Mouse (Mus musculus) granulocyte monocyte progenitor cell, adult 5-6 weeks (primary cell): ENCODE data around the gene Ambn. TPM values are rescaled to one million over a fixed set of nuclear protein-coding genes. Genes with fewer than 3 reads are reported as not detected.
"Not testable (repeated sequence)": the region's sequence is repeated elsewhere in the genome, so short reads cannot be mapped to it uniquely, and the experiment has no call there.

Experiments
- ATAC-seq: replicated peaks from 2 replicates; pipeline ENCODE4 v1.8.0; 2016; ENCODE audit warnings: mild to moderate bottlenecking, moderate TSS enrichment, inconsistent platforms; ENCODE audit not compliant: poor library complexity, severe bottlenecking
- total RNA-seq, 2 experiments: library from RNA; stranded (forward) in 1 of 2; stranded (reverse) in 1 of 2; fragments of 200-712, 200-1000 nt in 1 of 2; fragments of >200 nt in 1 of 2; fragmentation: Nextera tagmentation in 1 of 2; gene quantifications; 2 replicates each; pipeline ENCODE4 v1.2.3; 2014 to 2017

Gene Ambn
- not detected in 2 replicates for total RNA-seq (2014; fragmentation: Nextera tagmentation)
- not detected in 2 replicates for total RNA-seq (2017)

DNA sequence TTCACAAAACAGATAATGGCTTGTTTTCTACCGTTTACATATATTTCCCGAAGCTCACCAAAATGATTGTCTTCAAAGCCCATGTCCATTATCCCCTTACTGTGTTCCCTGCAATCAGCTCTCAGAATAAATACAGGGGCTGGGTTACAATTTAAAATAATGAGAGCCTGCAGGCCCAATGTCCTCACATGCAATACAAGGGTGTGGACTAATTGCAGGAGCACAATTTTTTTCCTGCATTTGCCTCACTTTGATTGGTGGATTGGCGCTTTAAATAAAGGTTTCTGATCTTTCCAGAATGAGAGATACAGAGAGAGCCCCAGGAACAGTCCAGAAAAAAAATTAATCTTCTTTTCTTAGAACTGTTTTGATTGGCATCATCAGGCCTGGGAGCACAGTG lies at the start of gene Ambn:
Gene Ambn, plus strand, starts transcription at position 301 of the 400 bp plus-strand sequence.
- no peak for ATAC-seq

DNA sequence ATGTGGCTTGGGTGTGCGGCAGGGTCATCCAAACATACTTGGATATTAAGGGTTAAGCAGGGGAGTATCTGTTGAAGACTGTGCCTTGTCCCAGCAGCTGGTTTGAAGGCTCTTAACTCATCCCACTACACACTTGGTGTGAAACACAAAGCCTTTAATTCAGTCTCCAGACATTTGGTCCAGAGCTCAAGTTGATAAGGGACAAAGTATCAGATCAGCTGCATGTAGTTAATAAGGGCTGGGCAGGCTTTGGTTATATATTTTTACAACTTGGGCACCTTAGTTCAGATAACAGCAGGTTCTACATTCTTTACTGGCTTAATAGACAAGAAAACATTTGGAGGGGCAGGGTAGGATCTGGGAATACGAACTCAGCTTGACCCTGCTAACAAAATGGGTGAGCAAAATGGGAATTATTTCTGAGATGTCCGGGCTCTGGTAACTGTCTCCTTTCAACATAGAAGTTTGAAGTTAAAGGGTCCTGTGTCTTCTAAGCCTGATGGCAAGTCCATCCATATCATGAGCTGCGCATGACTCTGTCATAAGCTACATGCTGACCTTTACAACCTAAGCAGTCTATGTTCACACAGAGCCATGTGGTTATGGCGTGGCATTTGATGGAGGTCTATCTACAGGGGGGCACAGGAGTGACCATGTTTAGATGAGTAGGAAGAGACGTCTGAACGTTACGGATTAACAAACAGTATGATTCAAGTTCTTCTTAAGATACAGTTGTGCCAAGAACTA lies 35.3 kb upstream of the Ambn start:
- ATAC-seq: no peak

DNA sequence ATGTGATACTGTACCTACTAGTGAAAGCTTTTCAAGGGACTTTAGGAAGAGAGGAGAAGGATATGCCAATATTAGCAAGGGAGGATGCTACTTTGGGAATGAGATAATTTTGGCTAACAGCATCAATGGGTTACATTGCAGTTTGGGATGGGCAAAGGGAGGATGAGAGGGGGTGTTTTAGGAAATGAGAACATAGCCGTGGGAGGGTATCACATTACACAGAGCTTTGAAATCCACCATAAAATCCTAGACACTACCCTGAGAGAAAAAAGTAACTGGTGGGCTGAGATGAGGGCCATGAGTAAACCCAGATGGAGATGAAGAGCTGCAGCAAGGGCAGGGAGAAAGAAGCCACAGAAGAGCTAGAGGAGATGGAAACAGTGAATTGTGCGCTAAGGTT lies 30.9 kb upstream of the Ambn start:
- not testable (repeated sequence) for ATAC-seq

DNA sequence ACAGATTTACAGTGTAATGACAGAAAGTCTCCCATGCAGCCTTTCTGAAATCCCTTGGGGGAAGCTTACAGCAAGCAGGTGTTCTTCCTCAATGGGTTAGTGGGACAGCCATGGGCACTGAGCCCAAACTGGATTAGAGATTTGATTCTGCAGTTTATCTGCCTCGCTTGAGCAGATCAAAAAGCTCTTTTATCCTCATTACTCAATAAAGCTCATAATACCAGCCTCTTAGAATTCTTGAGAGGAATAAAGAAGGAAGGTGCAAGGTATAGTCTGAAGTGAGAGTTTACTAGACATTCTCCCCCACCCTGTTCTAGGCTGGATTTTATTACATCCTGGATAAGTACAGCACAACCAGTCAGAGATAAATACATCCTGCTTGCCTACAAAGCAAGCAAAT lies 29.0 kb upstream of the Ambn start:
- ATAC-seq: no peak

DNA sequence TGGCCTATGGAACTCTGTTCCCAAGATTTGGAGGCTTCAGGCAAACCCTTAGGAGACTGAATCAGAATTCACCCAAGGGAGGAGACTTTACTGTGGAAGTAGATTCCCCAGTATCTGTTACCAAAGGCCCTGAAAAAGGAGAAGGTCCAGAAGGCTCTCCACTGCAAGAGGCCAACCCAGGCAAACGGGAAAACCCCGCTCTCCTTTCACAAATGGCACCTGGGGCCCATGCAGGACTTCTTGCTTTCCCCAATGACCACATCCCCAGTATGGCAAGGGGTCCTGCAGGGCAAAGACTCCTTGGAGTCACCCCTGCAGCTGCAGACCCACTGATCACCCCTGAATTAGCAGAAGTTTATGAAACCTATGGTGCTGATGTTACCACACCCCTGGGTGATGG lies 11.7 kb downstream of the Ambn start:
- ATAC-seq: no peak

DNA sequence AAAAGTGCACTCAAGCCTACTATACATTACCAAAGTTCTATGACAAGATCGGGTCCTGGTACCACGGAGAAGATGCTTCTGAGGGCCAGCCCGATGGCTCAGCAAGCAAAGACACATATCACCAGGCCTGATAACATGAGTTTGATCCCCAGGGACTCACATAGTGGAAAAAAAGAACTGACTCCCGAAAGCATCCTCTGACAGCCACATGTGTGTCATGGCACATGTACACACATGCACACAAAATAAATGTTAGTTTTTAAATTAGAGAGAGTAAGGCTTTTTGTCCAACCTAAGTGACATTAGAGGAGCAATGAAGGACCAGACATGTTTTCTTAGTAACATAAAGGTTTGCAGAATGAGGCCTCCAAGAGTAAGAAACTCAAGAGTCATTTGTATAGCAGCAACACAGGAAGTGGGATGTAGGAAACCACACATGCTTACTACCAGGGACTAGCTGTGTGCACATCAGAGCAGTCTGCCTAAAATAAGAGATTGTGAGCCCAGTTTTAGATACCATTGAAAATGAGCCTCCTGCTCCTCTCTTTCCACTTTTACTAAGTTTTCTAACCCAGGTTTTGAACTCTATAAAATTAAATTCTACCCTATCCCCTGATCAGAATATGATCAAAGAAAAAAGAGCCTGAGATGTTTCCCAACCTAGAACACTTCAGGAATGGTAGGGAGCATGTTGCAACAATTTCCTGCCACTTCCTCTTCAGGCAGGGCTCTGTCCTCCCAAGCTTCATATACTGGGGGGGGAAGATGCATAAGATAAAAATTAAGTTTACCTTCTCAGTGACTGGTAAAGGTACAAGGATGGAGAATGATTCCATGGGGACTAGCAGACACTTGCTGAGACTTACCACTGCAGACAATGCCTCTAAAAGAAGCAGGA lies 13.3 kb downstream of the Ambn start:
- peak; percentile 91 for ATAC-seq

DNA sequence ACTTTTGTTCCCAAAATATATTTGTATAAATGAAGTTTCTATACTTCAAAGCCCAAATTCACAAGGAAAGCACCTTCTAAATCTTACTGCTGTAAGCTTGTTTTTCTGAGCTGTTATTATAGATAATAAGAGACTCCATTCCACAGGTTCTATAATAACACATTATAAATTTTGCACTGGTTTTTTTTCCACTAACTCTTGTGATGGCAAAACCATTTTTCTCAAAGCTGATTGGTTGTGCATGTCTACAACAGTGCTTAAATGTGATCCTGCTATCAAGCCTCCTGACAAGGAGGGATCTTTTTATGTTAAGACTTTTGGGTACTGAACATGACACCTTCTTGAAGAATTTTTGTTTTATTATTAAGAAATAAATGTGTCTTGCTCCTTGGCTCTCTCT lies 31.9 kb downstream of the Ambn start, which contains the start of gene Enam:
Gene Enam, plus strand, starts transcription at position 301 of the 400 bp plus-strand sequence.
- no peak for ATAC-seq

DNA sequence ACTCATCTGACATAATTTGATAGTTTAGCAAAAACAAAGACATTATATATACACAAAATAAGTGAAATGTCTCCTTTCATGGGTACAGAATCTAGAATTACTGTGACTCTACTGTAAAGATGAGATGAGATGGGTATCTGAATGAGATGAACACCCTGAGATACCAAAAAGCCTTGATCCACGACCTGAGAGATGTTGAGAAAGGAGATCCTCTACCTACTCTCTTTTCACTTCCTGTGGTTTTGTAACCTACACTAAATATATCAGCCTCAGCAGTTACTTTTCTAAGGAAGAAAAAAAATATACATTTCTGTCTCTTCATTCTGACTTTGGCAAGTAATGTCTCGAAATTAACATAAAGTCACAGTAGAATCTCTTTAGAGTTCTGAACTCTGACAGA lies 33.2 kb downstream of the Ambn start:
- ATAC-seq: no peak

DNA sequence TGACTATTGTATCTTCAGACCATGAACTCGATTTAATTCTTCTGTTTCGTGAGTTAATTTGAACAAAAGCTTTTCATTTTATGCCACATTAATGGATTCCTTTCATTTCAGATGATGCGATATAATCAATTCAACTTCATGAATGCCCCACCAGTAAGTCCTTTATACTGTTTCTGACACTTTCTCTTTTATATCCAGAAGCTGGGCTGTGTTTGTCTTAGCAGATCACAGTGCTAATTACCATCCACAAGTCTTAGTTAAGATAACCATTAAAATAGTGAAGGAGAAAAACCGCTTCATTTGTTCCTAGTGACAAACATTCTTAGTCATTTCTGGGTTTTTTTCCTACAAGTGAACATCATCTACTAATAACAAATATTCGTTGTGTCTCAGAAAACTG lies 35.3 kb downstream of the Ambn start:
- ATAC-seq: no peak

DNA sequence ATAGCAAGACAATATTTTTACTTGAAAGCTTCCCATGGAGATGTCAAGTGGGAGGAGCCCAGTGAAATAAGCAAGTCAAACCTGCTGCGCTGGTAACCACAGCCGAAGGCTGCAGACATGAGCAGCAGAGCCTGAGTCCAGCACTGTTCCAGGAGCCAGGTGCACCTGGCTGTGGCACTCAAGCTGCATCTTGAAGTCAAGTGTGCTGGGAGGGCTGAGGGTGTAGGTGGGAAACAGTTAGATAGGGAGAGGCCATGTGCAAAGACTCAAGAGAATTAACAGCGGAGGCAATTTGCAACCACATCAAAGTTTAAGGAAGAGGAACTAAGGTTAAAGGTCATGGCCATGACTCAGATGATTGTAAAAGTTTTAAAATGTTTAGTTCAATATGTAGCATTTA lies 44.0 kb downstream of the Ambn start:
- ATAC-seq: peak; percentile 63

DNA sequence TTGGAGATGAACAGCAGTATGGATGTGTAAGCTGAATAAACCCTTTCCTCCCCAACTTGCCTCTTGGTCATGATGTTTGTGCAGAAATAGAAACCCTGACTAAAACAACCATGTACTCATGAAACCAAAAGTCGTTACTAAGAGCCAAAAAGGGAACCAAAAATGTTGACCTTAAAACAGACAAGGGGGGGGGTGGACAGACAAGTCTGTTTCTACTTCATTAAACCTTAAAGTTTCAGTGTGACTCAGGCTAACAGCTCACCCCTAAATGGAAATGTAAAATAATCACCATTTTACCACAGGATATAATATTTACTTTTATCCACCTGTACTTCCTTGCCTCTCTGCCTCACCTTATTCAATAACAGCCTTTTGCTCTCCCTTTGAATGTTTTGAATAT lies 52.8 kb downstream of the Ambn start:
- peak; percentile 97 for ATAC-seq

DNA sequence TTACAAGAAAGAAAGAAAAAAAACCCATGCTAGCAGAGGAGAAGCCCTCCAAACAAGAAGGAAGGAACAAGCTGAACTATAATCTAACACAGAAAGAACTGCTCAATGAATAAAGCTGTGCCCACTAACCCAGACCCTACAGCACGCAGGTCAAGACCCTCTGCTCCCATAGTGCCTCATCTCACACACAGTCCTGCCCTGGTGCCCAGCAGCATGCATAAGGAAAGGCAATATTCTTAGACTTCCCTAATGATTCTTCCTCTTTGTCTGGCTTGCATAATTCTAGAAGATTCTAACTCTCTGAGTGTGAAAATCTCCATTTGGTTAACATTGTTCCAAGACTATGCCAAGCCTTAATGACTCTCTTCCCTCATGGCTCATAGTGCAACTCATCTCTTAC lies 53.2 kb downstream of the Ambn start:
- ATAC-seq: peak; percentile 91

Other genes with a start within 250 kb of the Ambn start
- not detected in 2 replicates for gene Gm7714, start 187.1 kb upstream of the Ambn start, total RNA-seq (2014; fragmentation: Nextera tagmentation)
- gene Gm7714, start 187.1 kb upstream of the Ambn start, total RNA-seq (2017): not detected in 2 replicates
- gene Prol1, start 138.7 kb upstream of the Ambn start, total RNA-seq (2014; fragmentation: Nextera tagmentation): not detected in 2 replicates
- gene Prol1, start 138.7 kb upstream of the Ambn start, total RNA-seq (2017): not detected in 2 replicates
- gene Amtn, start 79.9 kb upstream of the Ambn start, total RNA-seq (2014; fragmentation: Nextera tagmentation): not detected in 2 replicates
- not detected in 2 replicates for gene Amtn, start 79.9 kb upstream of the Ambn start, total RNA-seq (2017)
- gene Enam, start 32.0 kb downstream of the Ambn start, total RNA-seq (2014; fragmentation: Nextera tagmentation): not detected in 2 replicates
- not detected in 2 replicates for gene Enam, start 32.0 kb downstream of the Ambn start, total RNA-seq (2017)
- gene Jchain, start 71.9 kb downstream of the Ambn start, total RNA-seq (2014; fragmentation: Nextera tagmentation): 1.8 TPM in 1 of 2 replicates, not detected in the other
- gene Jchain, start 71.9 kb downstream of the Ambn start, total RNA-seq (2017): 0.43 and 1.5 TPM in 2 replicates
- gene Utp3, start 98.5 kb downstream of the Ambn start, total RNA-seq (2014; fragmentation: Nextera tagmentation): 65.6 and 68.8 TPM in 2 replicates
- 57.5 and 59.9 TPM in 2 replicates for gene Utp3, start 98.5 kb downstream of the Ambn start, total RNA-seq (2017)
- gene Rufy3, start 109.0 kb downstream of the Ambn start, total RNA-seq (2014; fragmentation: Nextera tagmentation): 7.4 and 12.7 TPM in 2 replicates
- gene Rufy3, start 109.0 kb downstream of the Ambn start, total RNA-seq (2017): 12.7 and 15.3 TPM in 2 replicates
- 57.6 and 66.7 TPM in 2 replicates for gene Grsf1, start 220.2 kb downstream of the Ambn start, total RNA-seq (2014; fragmentation: Nextera tagmentation)
- 65.5 and 87.2 TPM in 2 replicates for gene Grsf1, start 220.2 kb downstream of the Ambn start, total RNA-seq (2017)